Mouse (Mus musculus): Measurements from ENCODE around the gene Ubiad1. TPM values are rescaled to one million over a fixed set of nuclear protein-coding genes. Genes with fewer than 3 reads are reported as not detected.

Gene Ubiad1
- polyA plus RNA-seq, 1 experiment, result 12.7 TPM

GRCm38 (mm10) chr4:148464301-148464700 is 19.7 kb upstream of the Ubiad1 start:
- Histone ChIP-seq H3K27ac (replicated peaks; ENCODE audit: low read depth, low read length) (no peak overlapping the region), H3K4me1 (ENCODE audit: control insufficient read depth, insufficient read depth, insufficient read length, low read length) (peaks cover 4% of the 10 kb centered on the region; the same call in 1 of the 2 replicates), H3K4me3 (ENCODE audit: insufficient read depth, low read depth, low read length) (no peak overlapping the region)

- H3K27ac ChIP-seq (replicated peaks; ENCODE audit: low read depth, low read length), result no peak overlapping the region
- no peaks in the 10 kb centered on the region for H3K4me1 ChIP-seq (ENCODE audit: control insufficient read depth, insufficient read depth, insufficient read length, low read length)
- no peak overlapping the region for H3K4me3 ChIP-seq (ENCODE audit: insufficient read depth, low read depth, low read length)
Observed at GRCm38 (mm10) chr4:148463208-148463960, 18.8 kb upstream of the Ubiad1 start.

- Histone ChIP-seq H3K4me1 (ENCODE audit: control insufficient read depth, insufficient read depth, insufficient read length, low read length) (no peaks in the 10 kb centered on the region), H3K27ac (replicated peaks; ENCODE audit: low read depth, low read length) (no peak overlapping the region), H3K4me3 (ENCODE audit: insufficient read depth, low read depth, low read length) (no peak overlapping the region)
Observed at GRCm38 (mm10) chr4:148462717-148463116, 18.1 kb upstream of the Ubiad1 start.

GRCm38 (mm10) chr4:148461772-148462171 is 17.2 kb upstream of the Ubiad1 start:
- Histone ChIP-seq H3K4me1 (ENCODE audit: control insufficient read depth, insufficient read depth, insufficient read length, low read length) (no peaks in the 10 kb centered on the region), H3K4me3 (ENCODE audit: insufficient read depth, low read depth, low read length) (no peak overlapping the region), H3K27ac (replicated peaks; ENCODE audit: low read depth, low read length) (no peak overlapping the region)

- Histone ChIP-seq H3K27ac (replicated peaks; ENCODE audit: low read depth, low read length) (no peak overlapping the region), H3K4me1 (ENCODE audit: control insufficient read depth, insufficient read depth, insufficient read length, low read length) (no peaks in the 10 kb centered on the region), H3K4me3 (ENCODE audit: insufficient read depth, low read depth, low read length) (no peak overlapping the region)
Observed at GRCm38 (mm10) chr4:148460656-148461284, 16.2 kb upstream of the Ubiad1 start.

GRCm38 (mm10) chr4:148455477-148456025 is 11.0 kb upstream of the Ubiad1 start:
- Histone ChIP-seq H3K27ac (replicated peaks; ENCODE audit: low read depth, low read length) (no peak overlapping the region), H3K4me3 (ENCODE audit: insufficient read depth, low read depth, low read length) (no peak overlapping the region), H3K4me1 (ENCODE audit: control insufficient read depth, insufficient read depth, insufficient read length, low read length) (no peaks in the 10 kb centered on the region)

- Histone ChIP-seq H3K4me3 (ENCODE audit: insufficient read depth, low read depth, low read length) (no peak overlapping the region), H3K27ac (replicated peaks; ENCODE audit: low read depth, low read length) (no peak overlapping the region), H3K4me1 (ENCODE audit: control insufficient read depth, insufficient read depth, insufficient read length, low read length) (no peaks in the 10 kb centered on the region)
Observed at GRCm38 (mm10) chr4:148453707-148454106, 9.1 kb upstream of the Ubiad1 start.

GRCm38 (mm10) chr4:148448853-148449245 is 4.3 kb upstream of the Ubiad1 start:
- H3K4me1 ChIP-seq (ENCODE audit: control insufficient read depth, insufficient read depth, insufficient read length, low read length), result peaks cover 5% of the 10 kb centered on the region

GRCm38 (mm10) chr4:148448179-148448852 is 3.7 kb upstream of the Ubiad1 start, which contains the start of gene Mtor:
Gene Mtor, plus strand, starts transcription at chr4:148448611.
- H3K27ac ChIP-seq (replicated peaks; ENCODE audit: low read depth, low read length), result peak within 1 kb of the TSS; percentile 79
- peaks cover 8% of the 10 kb centered on the region for H3K4me1 ChIP-seq (ENCODE audit: control insufficient read depth, insufficient read depth, insufficient read length, low read length)

More at GRCm38 (mm10) chr4:148448853-148449245, 4.3 kb upstream of the Ubiad1 start:
- H3K27ac ChIP-seq (replicated peaks; ENCODE audit: low read depth, low read length), result peak overlapping the region; percentile 79
- peak overlapping the region; percentile 81 for H3K4me3 ChIP-seq (ENCODE audit: insufficient read depth, low read depth, low read length)

GRCm38 (mm10) chr4:148442598-148442997 is 2.0 kb downstream of the Ubiad1 start:
- H3K4me3 ChIP-seq (ENCODE audit: insufficient read depth, low read depth, low read length), result no peak overlapping the region
- no peak overlapping the region for H3K27ac ChIP-seq (replicated peaks; ENCODE audit: low read depth, low read length)
- H3K4me1 ChIP-seq (ENCODE audit: control insufficient read depth, insufficient read depth, insufficient read length, low read length), result peaks cover 8% of the 10 kb centered on the region

More at GRCm38 (mm10) chr4:148448179-148448852, 3.7 kb upstream of the Ubiad1 start, which contains the start of gene Mtor:
- H3K4me3 ChIP-seq (ENCODE audit: insufficient read depth, low read depth, low read length), result peak within 1 kb of the TSS; percentile 81

- Histone ChIP-seq H3K4me3 (ENCODE audit: insufficient read depth, low read depth, low read length) (no peak overlapping the region), H3K4me1 (ENCODE audit: control insufficient read depth, insufficient read depth, insufficient read length, low read length) (peaks cover 6% of the 10 kb centered on the region), H3K27ac (replicated peaks; ENCODE audit: low read depth, low read length) (no peak overlapping the region)
Observed at GRCm38 (mm10) chr4:148441931-148442330, 2.6 kb downstream of the Ubiad1 start.

GRCm38 (mm10) chr4:148435657-148436330 is 8.8 kb downstream of the Ubiad1 start:
- no peaks in the 10 kb centered on the region for H3K4me1 ChIP-seq (ENCODE audit: control insufficient read depth, insufficient read depth, insufficient read length, low read length)
- no peak overlapping the region for H3K27ac ChIP-seq (replicated peaks; ENCODE audit: low read depth, low read length)
- H3K4me3 ChIP-seq (ENCODE audit: insufficient read depth, low read depth, low read length), result no peak overlapping the region

GRCm38 (mm10) chr4:148435106-148435505 is 9.5 kb downstream of the Ubiad1 start:
- H3K27ac ChIP-seq (replicated peaks; ENCODE audit: low read depth, low read length), result no peak overlapping the region
- H3K4me3 ChIP-seq (ENCODE audit: insufficient read depth, low read depth, low read length), result no peak overlapping the region
- H3K4me1 ChIP-seq (ENCODE audit: control insufficient read depth, insufficient read depth, insufficient read length, low read length), result no peaks in the 10 kb centered on the region

- Histone ChIP-seq H3K4me3 (ENCODE audit: insufficient read depth, low read depth, low read length) (no peak overlapping the region), H3K4me1 (ENCODE audit: control insufficient read depth, insufficient read depth, insufficient read length, low read length) (no peaks in the 10 kb centered on the region), H3K27ac (replicated peaks; ENCODE audit: low read depth, low read length) (no peak overlapping the region)
Observed at GRCm38 (mm10) chr4:148434554-148434953, 10.0 kb downstream of the Ubiad1 start.

- no peaks in the 10 kb centered on the region for H3K4me1 ChIP-seq (ENCODE audit: control insufficient read depth, insufficient read depth, insufficient read length, low read length)
- H3K27ac ChIP-seq (replicated peaks; ENCODE audit: low read depth, low read length), result no peak overlapping the region
Observed at GRCm38 (mm10) chr4:148433813-148434212, 10.8 kb downstream of the Ubiad1 start.

More at GRCm38 (mm10) chr4:148433813-148434212, 10.8 kb downstream of the Ubiad1 start:
- no peak overlapping the region for H3K4me3 ChIP-seq (ENCODE audit: insufficient read depth, low read depth, low read length)

Measured in brown adipose tissue, adult 24 weeks (tissue).